Mouse (Mus musculus) heart, postnatal 14 days (tissue): Measurements from ENCODE around the gene Tex48. TPM values are rescaled to one million over a fixed set of nuclear protein-coding genes. Genes with fewer than 3 reads are reported as not detected.

Source experiments
- DNase-seq, 2 experiments: peaks; one replicate each; pipeline ENCODE4 v3.0.0; 2021 to 2022
- intact Hi-C: fragments of 180-260 bp; cut with DNase I; formaldehyde crosslinking; loops from one replicate; pipeline ENCODE4 v1.15.1; 2025
- total RNA-seq, 2 experiments: library from RNA; stranded (reverse); gene quantifications; 2 replicates each; pipeline ENCODE4 v1.2.3; 2021

The Tex48 gene
- total RNA-seq, 2 experiments from 2014 or later, result not detected

- intact Hi-C loops, result no loop called here
Observed at GRCm38 (mm10) chr4:63596010-63596409, 26.2 kb downstream of the Tex48 start.

DNA sequence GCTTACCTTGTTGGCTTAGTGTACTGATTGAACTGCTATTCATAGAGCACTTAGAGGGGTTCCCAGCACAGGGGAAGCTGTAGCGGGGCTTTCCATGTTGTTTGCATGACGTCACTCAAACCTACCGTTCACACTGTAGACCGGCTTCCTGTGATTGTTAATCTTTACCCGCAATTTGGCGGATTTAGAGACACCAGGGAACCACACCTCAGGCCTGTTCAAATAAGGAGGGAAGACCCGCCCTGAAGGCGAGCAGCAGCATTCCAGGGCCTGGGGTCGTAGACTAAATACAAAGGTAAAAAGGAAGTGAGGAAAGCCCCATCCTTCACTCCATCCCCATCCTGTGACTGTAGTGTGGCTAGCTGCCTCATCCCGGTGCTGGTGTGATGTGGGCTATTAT, 27.0 kb downstream of the Tex48 start:
- intact Hi-C loops, result no loop called here
- DNase-seq, result no peak

More at GRCm38 (mm10) chr4:63596010-63596409, 26.2 kb downstream of the Tex48 start:
- no peak for DNase-seq

- peak in 1 of 2 experiments; percentile 34 for DNase-seq
- intact Hi-C loops, result no loop called here
Observed at GRCm38 (mm10) chr4:63594459-63595110, 27.6 kb downstream of the Tex48 start.

GRCm38 (mm10) chr4:63590538-63590937, 31.7 kb downstream of the Tex48 start:
- no peak for DNase-seq
- intact Hi-C loops, result no loop called here

GRCm38 (mm10) chr4:63589987-63590386, 32.2 kb downstream of the Tex48 start:
- DNase-seq, result no peak
- intact Hi-C loops, result no loop called here

DNA sequence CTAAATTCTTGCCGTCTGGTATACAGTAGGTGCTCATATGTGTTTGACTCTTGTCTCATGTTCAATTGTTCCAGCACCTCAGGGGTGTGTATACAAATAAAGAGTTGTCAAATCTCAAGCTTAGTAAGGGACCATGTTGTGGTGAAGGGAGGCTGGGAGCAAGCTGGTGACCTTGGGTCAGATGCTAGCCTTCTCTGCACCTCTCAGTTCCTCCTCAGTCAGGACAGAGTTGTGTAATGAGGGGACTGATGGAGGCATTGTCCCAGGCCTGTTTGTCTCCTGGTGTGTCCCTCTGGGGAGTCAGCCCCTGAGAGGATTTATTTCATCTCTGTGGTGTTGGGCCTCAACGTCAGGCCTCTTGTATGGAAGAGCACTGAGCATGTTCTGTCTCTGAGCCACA, 36.0 kb downstream of the Tex48 start:
- no peak for DNase-seq
- intact Hi-C loops, result no loop called here

DNA sequence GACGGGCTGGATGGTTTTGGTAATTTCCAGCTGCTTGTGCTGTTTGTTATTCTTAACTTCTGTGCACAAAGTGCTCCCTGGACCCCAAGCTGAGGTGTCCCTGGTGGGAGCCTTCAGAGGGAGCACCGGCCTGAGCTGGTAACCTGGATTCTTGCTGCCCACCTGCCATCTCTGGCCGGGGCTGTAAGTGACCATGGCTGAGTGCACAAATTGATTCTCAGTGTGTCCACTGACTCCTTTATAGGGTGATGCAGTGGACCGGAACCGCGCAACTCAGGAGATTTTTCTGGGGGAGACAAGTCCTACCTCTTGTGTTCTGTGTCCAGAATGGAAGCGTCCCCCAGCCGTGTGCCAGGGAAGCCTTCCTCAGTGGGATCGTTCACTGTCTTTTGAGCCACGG, 37.0 kb downstream of the Tex48 start:
- intact Hi-C loops, result no loop called here
- no peak for DNase-seq

DNA sequence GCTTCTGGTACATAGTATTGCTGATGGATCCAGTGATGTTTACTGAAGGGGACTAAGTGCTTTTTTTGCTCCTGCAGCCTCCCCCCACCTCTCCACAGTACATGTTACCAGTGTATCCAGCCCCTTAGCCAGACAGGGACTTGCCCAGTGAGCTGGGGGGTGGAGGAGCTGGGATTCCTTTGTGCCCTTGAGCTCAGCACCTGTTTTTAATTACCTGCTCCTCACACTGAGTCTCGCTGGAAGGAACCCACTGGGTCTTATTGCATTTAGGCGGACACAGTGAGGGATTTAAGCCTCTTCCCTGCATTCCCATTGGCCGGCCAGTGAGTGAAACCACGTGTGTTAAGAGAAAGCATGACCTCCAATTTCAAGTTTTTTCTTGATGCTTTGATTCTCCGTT, 39.6 kb downstream of the Tex48 start:
- intact Hi-C loops, result no loop called here
- DNase-seq, result no peak

GRCm38 (mm10) chr4:63580078-63580477, 42.1 kb downstream of the Tex48 start:
- intact Hi-C loops, result no loop called here

GRCm38 (mm10) chr4:63579649-63580048, 42.6 kb downstream of the Tex48 start:
- intact Hi-C loops, result no loop called here
- no peak for DNase-seq

More at GRCm38 (mm10) chr4:63580078-63580477, 42.1 kb downstream of the Tex48 start:
- DNase-seq, result no peak

- intact Hi-C loops, result no loop called here
- DNase-seq, result no peak
Observed at GRCm38 (mm10) chr4:63572621-63573020, 49.6 kb downstream of the Tex48 start.

DNA sequence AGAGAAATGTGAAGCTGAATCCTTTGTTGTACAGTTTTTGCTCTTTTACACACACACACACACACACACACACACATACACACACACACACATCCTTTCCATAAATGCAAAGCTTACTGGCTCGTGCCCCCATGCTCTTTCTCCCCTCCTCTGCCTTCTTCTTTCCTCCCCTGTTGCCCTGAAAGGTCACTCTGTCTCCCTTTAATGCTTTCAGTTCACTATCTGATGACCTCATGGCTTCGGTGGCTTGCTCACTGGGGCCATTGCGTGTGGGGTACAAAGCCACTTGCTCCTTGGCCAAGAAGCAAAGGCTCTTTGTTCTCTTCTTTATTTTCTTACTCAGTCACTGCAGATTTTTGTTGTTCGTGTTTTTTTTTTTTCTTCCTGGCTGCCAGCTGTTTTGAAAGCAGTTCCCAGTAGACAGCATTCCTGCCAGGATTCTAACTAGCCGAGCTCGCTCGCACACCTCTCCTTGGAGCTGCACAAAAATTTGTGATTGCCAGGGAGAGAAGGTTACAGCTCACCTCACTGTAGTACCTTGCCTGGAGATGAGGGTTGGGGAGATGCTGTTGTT, 51.9 kb downstream of the Tex48 start:
- intact Hi-C loops, result no loop called here
- DNase-seq, result no peak

DNA sequence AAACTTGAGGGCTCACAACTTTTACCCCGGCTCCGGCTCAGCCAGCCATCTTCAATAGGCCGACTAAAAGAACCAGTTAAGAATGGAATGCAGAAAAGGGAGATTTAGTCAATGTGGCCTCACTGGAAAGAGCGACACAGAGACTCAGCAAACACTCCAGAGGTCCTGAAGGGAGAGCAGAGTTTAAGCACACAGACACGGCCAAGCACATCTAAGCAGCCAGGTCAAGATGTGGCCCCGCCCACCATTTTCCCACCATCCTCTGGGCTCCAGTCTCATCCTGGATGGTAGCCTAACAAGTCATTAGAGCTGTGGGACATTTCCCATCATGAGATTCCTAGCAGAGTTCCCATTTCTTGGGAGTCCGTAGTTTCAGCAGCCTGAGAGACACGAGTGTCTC, 52.9 kb downstream of the Tex48 start:
- DNase-seq, result no peak

GRCm38 (mm10) chr4:63567712-63568390, 54.4 kb downstream of the Tex48 start:
- no peak for DNase-seq
- intact Hi-C loops, result no loop called here

More for the DNA sequence above, 52.9 kb downstream of the Tex48 start:
- intact Hi-C loops, result no loop called here

DNA sequence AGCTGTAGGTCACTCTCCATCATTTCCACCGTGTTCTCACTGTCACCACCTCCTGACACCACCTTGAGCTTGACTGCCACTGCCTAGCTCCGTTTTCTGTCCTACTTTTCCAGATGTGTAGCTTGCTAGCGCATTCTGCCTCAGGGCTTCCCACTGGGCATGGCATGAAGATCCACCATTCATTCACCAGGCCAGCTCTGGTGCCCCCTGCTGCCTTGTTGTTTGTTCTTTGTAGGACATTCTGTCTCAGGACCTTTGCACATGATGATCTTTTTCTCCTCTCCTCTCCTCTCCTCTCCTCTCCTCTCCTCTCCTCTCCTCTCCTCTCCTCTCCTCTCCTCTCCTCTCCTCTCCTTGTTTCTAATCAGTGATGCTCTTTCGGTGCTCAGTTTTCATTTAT, 59.5 kb downstream of the Tex48 start:
- no peak for DNase-seq
- intact Hi-C loops, result no loop called here

DNA sequence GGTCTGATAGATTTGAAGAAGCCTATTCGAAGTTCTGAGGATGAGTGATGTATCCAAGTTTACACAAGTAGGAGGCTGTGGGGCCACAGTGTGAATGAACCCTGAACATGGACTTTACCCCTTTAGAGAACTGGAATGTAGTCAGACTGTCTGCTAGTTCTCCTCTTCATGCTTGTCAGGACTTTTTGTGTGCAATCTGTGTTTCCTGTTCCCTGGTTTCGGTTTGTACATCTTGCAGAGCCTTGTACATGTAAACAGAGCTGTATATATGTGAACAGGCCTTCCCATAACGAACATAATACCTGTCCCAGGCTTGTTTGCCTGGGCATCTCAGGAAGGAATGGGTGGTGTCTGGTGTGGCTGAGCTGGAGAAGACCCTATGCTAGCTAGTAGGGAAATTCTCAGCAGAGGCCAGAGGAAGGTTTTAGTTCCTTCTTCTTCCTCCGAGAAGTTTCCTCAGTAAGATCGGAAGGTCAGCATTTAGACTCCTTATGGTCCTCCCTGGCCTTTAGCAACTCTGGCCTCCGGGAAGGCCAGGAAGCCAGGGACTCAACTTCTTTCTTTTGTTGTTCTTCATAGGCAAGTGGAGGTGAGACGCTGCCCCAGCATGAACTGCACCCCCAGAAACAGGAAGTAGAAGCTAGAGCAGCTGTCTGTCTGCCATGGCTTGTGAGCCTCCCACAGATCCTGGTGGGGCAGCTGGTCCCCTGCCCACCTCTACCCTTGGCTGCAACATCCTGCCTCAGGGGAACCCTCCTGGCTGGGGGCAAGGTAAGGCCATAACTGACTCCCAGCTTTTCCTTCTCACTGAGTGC, 60.2 kb downstream of the Tex48 start:
- DNase-seq, result no peak
- intact Hi-C loops, result no loop called here

GRCm38 (mm10) chr4:63560079-63560478, 62.1 kb downstream of the Tex48 start:
- intact Hi-C loops, result no loop called here
- peak; percentile 27 to 31 for DNase-seq

DNA sequence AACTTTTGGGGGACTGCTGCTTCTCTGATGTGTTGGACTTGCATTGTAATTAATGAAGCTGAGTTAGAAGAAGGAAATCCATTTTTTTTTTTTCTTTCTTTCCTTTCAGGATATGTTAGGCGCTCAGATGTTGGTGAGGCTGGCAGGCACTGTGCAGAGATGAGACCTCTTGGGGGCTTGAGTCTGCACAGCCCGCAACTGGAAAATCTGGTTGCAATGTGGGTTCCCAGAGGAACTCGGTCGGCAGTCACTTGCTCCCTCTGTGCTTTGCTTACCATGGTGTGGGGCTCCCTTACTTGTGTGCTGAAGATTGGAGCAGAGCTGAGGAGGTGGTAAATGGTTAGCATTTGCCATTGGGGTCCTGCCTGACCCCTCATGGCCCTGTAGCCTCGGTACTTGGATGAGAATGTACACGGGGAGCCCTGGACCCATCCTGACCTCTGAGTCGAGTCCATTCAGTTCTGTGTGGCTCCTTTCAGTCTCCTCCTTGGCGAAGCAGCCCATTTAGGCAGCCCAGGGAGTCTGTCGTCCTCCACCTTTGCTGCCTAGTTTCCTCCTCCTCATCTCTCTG, 63.0 kb downstream of the Tex48 start:
- DNase-seq, result no peak
- intact Hi-C loops, result no loop called here

DNA sequence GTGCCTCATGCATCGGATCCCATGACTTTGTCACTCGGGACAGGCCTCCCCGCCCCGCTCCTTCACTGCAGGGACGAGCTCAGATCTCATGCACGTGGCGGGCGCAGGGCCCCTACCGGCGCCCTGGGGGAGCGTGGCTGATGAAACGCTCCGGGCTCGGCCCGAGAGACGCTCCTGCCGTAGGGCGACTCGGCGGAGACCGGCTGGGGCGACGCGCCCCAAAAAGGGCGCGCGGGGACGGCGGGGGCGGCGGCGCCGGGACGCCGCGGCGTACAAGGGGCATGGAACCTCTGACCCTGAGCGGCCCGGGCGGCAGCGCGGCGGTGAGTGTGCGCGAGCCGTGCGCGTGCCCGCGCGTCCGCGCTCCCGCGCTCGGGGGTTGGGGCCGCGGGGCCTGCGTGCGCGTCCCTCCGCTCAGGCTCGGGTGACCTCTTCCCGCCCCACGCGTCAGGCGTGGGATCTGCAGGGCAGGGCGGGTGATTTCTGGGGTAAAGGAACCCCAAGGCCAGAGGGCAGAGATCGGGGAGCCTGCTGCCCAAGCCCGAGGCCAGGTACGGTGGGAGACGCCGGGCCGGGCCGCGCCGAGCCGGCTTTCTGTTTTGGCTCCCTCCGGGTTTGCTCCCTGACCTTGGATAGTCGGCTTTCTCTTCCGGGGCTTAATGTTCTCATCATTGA, 63.7 kb downstream of the Tex48 start, which contains the start of gene Tmem268:
Gene Tmem268, plus strand, starts transcription at position 375 of the 675 bp plus-strand sequence.
- DNase-seq, result peak; percentile 87 to 88
- intact Hi-C loops, result no loop called here
